Mouse (Mus musculus): ENCODE measurements around the gene Lmo4. TPM values are rescaled to one million over a fixed set of nuclear protein-coding genes. Genes with fewer than 3 reads are reported as not detected.

Lmo4 gene
- 31.5 and 38.2 TPM in 2 replicates for total RNA-seq (2017)

GRCm38 (mm10) chr3:144204413-144205311 lies at the start of gene Lmo4:
Gene Lmo4, minus strand, starts transcription at chr3:144205220.
- ATAC-seq (replicated peaks; ENCODE audit: low read depth, poor library complexity, severe bottlenecking), result peak; percentile 22

GRCm38 (mm10) chr3:144254281-144254680 lies 49.3 kb upstream of the Lmo4 start:
- ATAC-seq (replicated peaks; ENCODE audit: low read depth, poor library complexity, severe bottlenecking), result no peak

- peak; percentile 53 for ATAC-seq (replicated peaks; ENCODE audit: low read depth, poor library complexity, severe bottlenecking)
Measured at GRCm38 (mm10) chr3:144253018-144253417, 48.0 kb upstream of the Lmo4 start.

- ATAC-seq (replicated peaks; ENCODE audit: low read depth, poor library complexity, severe bottlenecking), result no peak
Measured at GRCm38 (mm10) chr3:144252109-144252508, 47.1 kb upstream of the Lmo4 start.

- ATAC-seq (replicated peaks; ENCODE audit: low read depth, poor library complexity, severe bottlenecking), result peak; percentile 82
Measured at GRCm38 (mm10) chr3:144242025-144242673, 37.1 kb upstream of the Lmo4 start.

GRCm38 (mm10) chr3:144241161-144241560 lies 36.1 kb upstream of the Lmo4 start:
- no peak for ATAC-seq (replicated peaks; ENCODE audit: low read depth, poor library complexity, severe bottlenecking)

GRCm38 (mm10) chr3:144238482-144238881 lies 33.5 kb upstream of the Lmo4 start:
- peak; percentile 39 for ATAC-seq (replicated peaks; ENCODE audit: low read depth, poor library complexity, severe bottlenecking)

GRCm38 (mm10) chr3:144232347-144233008 lies 27.5 kb upstream of the Lmo4 start:
- ATAC-seq (replicated peaks; ENCODE audit: low read depth, poor library complexity, severe bottlenecking), result peak; percentile 58

GRCm38 (mm10) chr3:144231931-144232330 lies 26.9 kb upstream of the Lmo4 start:
- ATAC-seq (replicated peaks; ENCODE audit: low read depth, poor library complexity, severe bottlenecking), result peak; percentile 95

- no peak for ATAC-seq (replicated peaks; ENCODE audit: low read depth, poor library complexity, severe bottlenecking)
Measured at GRCm38 (mm10) chr3:144231419-144231818, 26.4 kb upstream of the Lmo4 start.

GRCm38 (mm10) chr3:144230016-144230415 lies 25.0 kb upstream of the Lmo4 start:
- ATAC-seq (replicated peaks; ENCODE audit: low read depth, poor library complexity, severe bottlenecking), result no peak

GRCm38 (mm10) chr3:144229312-144229711 lies 24.3 kb upstream of the Lmo4 start:
- no peak for ATAC-seq (replicated peaks; ENCODE audit: low read depth, poor library complexity, severe bottlenecking)

- peak; percentile 50; the same call in 1 of the 2 replicates for ATAC-seq (replicated peaks; ENCODE audit: low read depth, poor library complexity, severe bottlenecking)
Measured at GRCm38 (mm10) chr3:144225456-144226240, 20.6 kb upstream of the Lmo4 start.

GRCm38 (mm10) chr3:144224594-144224993 lies 19.6 kb upstream of the Lmo4 start:
- ATAC-seq (replicated peaks; ENCODE audit: low read depth, poor library complexity, severe bottlenecking), result no peak

- ATAC-seq (replicated peaks; ENCODE audit: low read depth, poor library complexity, severe bottlenecking), result no peak
Measured at GRCm38 (mm10) chr3:144223377-144224105, 18.5 kb upstream of the Lmo4 start.

- ATAC-seq (replicated peaks; ENCODE audit: low read depth, poor library complexity, severe bottlenecking), result no peak
Measured at GRCm38 (mm10) chr3:144222381-144222780, 17.4 kb upstream of the Lmo4 start.

GRCm38 (mm10) chr3:144207498-144207897 lies 2.5 kb upstream of the Lmo4 start:
- peak; percentile 40; the same call in 1 of the 2 replicates for ATAC-seq (replicated peaks; ENCODE audit: low read depth, poor library complexity, severe bottlenecking)

GRCm38 (mm10) chr3:144206942-144207341 lies 1.9 kb upstream of the Lmo4 start:
- ATAC-seq (replicated peaks; ENCODE audit: low read depth, poor library complexity, severe bottlenecking), result no peak

GRCm38 (mm10) chr3:144206261-144206660 lies 1.2 kb upstream of the Lmo4 start:
- ATAC-seq (replicated peaks; ENCODE audit: low read depth, poor library complexity, severe bottlenecking), result no peak
